Mouse (Mus musculus) 3T3-L1 (cell line): Measurements from ENCODE around the gene Gm20489.

Experiments
- DNase-seq: peaks from one replicate; pipeline ENCODE4 v3.0.0-alpha.2; 2015; ENCODE audit warnings: low read depth, low spot score

Gm20489 gene

GRCm38 (mm10) chrX:101268755-101269124 is at the start of gene Gm20489:
Gene Gm20489, minus strand, starts transcription at chrX:101269023.
- DNase-seq, result no peak

- DNase-seq, result no peak
Observed at GRCm38 (mm10) chrX:101313625-101314359, 45.0 kb upstream of the Gm20489 start.

GRCm38 (mm10) chrX:101309299-101309698 is 40.5 kb upstream of the Gm20489 start:
- no peak for DNase-seq

GRCm38 (mm10) chrX:101304646-101305045 is 35.8 kb upstream of the Gm20489 start:
- DNase-seq, result no peak

GRCm38 (mm10) chrX:101301654-101302053 is 32.8 kb upstream of the Gm20489 start:
- no peak for DNase-seq

GRCm38 (mm10) chrX:101300427-101301030 is 31.7 kb upstream of the Gm20489 start:
- DNase-seq, result no peak

- DNase-seq, result no peak
Observed at GRCm38 (mm10) chrX:101299473-101300426, 30.9 kb upstream of the Gm20489 start.

- no peak for DNase-seq
Observed at GRCm38 (mm10) chrX:101299055-101299454, 30.2 kb upstream of the Gm20489 start, which contains the start of gene Nlgn3. Gene Nlgn3, plus strand, starts transcription at chrX:101299168.

- DNase-seq, result no peak
Observed at GRCm38 (mm10) chrX:101290111-101290510, 21.3 kb upstream of the Gm20489 start.

GRCm38 (mm10) chrX:101289037-101289436 is 20.2 kb upstream of the Gm20489 start:
- DNase-seq, result no peak

GRCm38 (mm10) chrX:101288432-101288831 is 19.6 kb upstream of the Gm20489 start:
- no peak for DNase-seq

- DNase-seq, result no peak
Observed at GRCm38 (mm10) chrX:101287543-101287942, 18.7 kb upstream of the Gm20489 start.

- DNase-seq, result no peak
Observed at GRCm38 (mm10) chrX:101285953-101286670, 17.3 kb upstream of the Gm20489 start.

GRCm38 (mm10) chrX:101285534-101285933 is 16.7 kb upstream of the Gm20489 start:
- DNase-seq, result peak; percentile 72

- no peak for DNase-seq
Observed at GRCm38 (mm10) chrX:101282813-101283212, 14.0 kb upstream of the Gm20489 start.

GRCm38 (mm10) chrX:101273875-101274738 is 5.3 kb upstream of the Gm20489 start, which contains the start of gene Med12:
Gene Med12, plus strand, starts transcription at chrX:101274030.
- DNase-seq, result peak; percentile 89

GRCm38 (mm10) chrX:101273410-101273809 is 4.6 kb upstream of the Gm20489 start:
- no peak for DNase-seq

- no peak for DNase-seq
Observed at GRCm38 (mm10) chrX:101268025-101268754, 633 bp downstream of the Gm20489 start, which contains the start of gene Il2rg. Gene Il2rg, minus strand, starts transcription at chrX:101268255.

- no peak for DNase-seq
Observed at GRCm38 (mm10) chrX:101266631-101267030, 2.2 kb downstream of the Gm20489 start.

GRCm38 (mm10) chrX:101263892-101264291 is 4.9 kb downstream of the Gm20489 start, which contains the start of gene Gm614:
Gene Gm614, minus strand, starts transcription at chrX:101263992.
- DNase-seq, result no peak
